Mouse (Mus musculus): ENCODE measurements around the gene Srpk2. TPM values are rescaled to one million over a fixed set of nuclear protein-coding genes. Genes with fewer than 3 reads are reported as not detected.

The Srpk2 gene
- polyA plus RNA-seq, 1 experiment from 2014 or later: 101 TPM

DNA sequence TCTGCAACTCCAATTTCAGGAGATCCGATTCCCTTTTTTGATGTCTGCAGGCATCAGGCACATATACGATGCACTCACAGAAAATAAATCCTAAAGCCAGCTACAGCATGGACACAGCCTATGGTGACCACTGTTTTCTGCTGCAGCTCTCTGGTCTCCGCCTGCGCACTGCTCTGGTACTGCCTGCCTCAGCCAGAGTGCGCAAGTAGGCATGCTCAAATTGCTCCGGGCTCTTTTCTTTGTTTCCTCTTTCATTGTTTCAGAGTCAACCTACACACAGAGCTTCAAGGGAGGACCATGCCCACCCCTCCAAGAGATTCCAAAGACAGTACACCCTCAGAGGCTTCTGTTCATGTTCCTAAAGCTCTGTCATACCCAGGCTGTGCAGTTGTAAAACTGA, 175.8 kb downstream of the Srpk2 start:
- peak; percentile 34 for ATAC-seq
- Histone ChIP-seq H3K4me3 (replicated peaks; ENCODE audit: low read length) (no peak overlapping the region), H3K27me3 (replicated peaks; ENCODE audit: control insufficient read depth, insufficient read depth, low read length) (no peaks in the 10 kb centered on the region), H3K9me3 (ENCODE audit: control insufficient read depth, low read length) (no peaks in the 10 kb centered on the region), H3K27ac (ENCODE audit: low read length) (no peak overlapping the region), H3K9ac (replicated peaks; ENCODE audit: low read depth, low read length) (no peak overlapping the region), H3K4me2 (ENCODE audit: low read length) (no peak overlapping the region), H3K4me1 (replicated peaks; ENCODE audit: control insufficient read depth, insufficient read depth, low read length) (no peaks in the 10 kb centered on the region), H3K36me3 (ENCODE audit: control insufficient read depth, insufficient read depth) (0 out of 2 replicates have a peak, but pooled peaks cover 4% of the 10 kb centered on the region)
- WGBS: 72% methylated on average over 6 of the region's 6 CpGs

DNA sequence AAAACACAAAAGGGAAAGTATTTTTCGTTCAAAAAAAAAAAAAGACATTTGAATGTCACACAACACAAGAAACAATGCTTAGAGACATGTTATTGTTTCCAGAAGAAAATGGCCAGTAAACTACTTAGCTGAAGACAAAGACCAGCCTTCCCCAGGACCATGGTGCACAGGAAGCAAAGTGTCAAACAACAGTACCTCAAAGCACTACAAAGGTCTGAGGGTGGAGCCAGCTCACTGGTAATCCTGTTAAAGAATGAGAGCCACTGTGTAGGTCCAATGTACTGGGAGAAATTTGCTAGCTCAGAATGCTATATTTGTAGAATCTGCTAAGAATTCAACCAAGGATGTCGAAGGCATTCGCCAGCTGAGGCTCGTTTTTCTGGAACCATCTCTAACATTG, 177.2 kb downstream of the Srpk2 start:
- peaks cover 9% of the 10 kb centered on the region for H3K36me3 ChIP-seq (ENCODE audit: control insufficient read depth, insufficient read depth)
- WGBS: 62% methylated on average over 4 of the region's 4 CpGs
- H3K27ac ChIP-seq (ENCODE audit: low read length): no peak overlapping the region

DNA sequence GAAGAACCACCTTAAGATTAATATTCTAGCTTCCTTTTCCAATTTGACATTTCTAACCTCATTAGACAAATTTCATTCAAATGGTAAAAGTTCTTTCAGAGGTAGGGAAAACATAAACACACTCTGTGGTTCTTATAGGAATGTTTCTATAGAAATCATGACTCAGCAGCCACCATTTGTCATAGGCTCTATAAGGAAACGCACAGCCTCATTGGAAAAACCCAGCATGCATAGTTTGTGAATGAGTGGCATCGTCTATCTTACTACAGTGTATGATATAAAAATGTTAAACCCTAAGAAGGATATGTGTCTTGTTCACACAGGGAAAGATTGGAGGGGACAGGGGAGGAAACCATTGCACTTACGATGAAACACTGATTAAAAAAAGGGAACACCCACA, 178.8 kb downstream of the Srpk2 start:
- H3K9ac ChIP-seq (replicated peaks; ENCODE audit: low read depth, low read length): no peak overlapping the region
- no peak for ATAC-seq
- H3K9me3 ChIP-seq (ENCODE audit: control insufficient read depth, low read length): no peaks in the 10 kb centered on the region
- H3K27me3 ChIP-seq (replicated peaks; ENCODE audit: control insufficient read depth, insufficient read depth, low read length): no peaks in the 10 kb centered on the region
- 92% methylated on average over 3 of the region's 3 CpGs for WGBS
- peaks cover 22% of the 10 kb centered on the region for H3K36me3 ChIP-seq (ENCODE audit: control insufficient read depth, insufficient read depth)
- H3K4me2 ChIP-seq (ENCODE audit: low read length): no peak overlapping the region
- H3K4me3 ChIP-seq (replicated peaks; ENCODE audit: low read length): no peak overlapping the region
- H3K27ac ChIP-seq (ENCODE audit: low read length): no peak overlapping the region
- no peaks in the 10 kb centered on the region for H3K4me1 ChIP-seq (replicated peaks; ENCODE audit: control insufficient read depth, insufficient read depth, low read length)

More for the DNA sequence above, 177.2 kb downstream of the Srpk2 start:
- Histone ChIP-seq H3K9me3 (ENCODE audit: control insufficient read depth, low read length) (no peaks in the 10 kb centered on the region), H3K27me3 (replicated peaks; ENCODE audit: control insufficient read depth, insufficient read depth, low read length) (no peaks in the 10 kb centered on the region), H3K4me1 (replicated peaks; ENCODE audit: control insufficient read depth, insufficient read depth, low read length) (no peaks in the 10 kb centered on the region), H3K4me2 (ENCODE audit: low read length) (no peak overlapping the region), H3K9ac (replicated peaks; ENCODE audit: low read depth, low read length) (no peak overlapping the region), H3K4me3 (replicated peaks; ENCODE audit: low read length) (no peak overlapping the region)
- ATAC-seq: no peak

DNA sequence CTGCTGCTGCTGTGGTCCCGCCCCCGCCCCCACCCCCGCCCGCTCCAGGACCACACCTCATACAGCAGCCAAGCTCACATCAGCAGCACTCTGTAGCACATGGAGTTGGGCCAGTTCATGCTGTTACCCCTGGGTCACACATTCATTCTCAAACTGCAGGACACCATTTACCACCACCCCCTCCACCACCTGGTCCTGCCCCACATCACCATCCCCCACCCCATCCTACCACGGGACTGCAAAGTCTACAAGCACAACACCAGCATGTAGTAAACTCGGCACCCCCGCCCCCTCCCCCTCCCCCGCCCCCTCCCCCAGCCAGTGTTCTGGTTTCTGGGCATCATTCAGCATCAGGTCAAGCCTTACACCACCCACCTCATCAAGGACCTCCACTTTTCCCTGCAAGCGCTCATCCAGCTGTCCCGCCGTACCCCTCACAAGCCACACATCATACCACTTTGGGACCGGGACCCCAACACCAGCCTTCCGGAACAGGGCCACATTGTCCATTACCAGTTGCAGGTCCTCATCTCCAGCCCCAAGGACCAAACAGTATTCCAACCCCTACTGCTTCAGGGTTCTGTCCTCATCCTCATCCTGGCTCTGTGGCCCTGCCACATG, 182.0 kb downstream of the Srpk2 start:
- peaks cover 44% of the 10 kb centered on the region for H3K36me3 ChIP-seq (ENCODE audit: control insufficient read depth, insufficient read depth)
- no peak overlapping the region for H3K9ac ChIP-seq (replicated peaks; ENCODE audit: low read depth, low read length)
- 0 out of 2 replicates have a peak overlapping the region, but pooled peaks have one; percentile 10 for H3K27ac ChIP-seq (ENCODE audit: low read length)
- no peak overlapping the region for H3K4me2 ChIP-seq (ENCODE audit: low read length)
- H3K27me3 ChIP-seq (replicated peaks; ENCODE audit: control insufficient read depth, insufficient read depth, low read length): no peaks in the 10 kb centered on the region
- H3K4me1 ChIP-seq (replicated peaks; ENCODE audit: control insufficient read depth, insufficient read depth, low read length): no peaks in the 10 kb centered on the region
- peak; percentile 39 for ATAC-seq
- no peaks in the 10 kb centered on the region for H3K9me3 ChIP-seq (ENCODE audit: control insufficient read depth, low read length)
- 82% methylated on average over 13 of the region's 13 CpGs for WGBS
- H3K4me3 ChIP-seq (replicated peaks; ENCODE audit: low read length): no peak overlapping the region

DNA sequence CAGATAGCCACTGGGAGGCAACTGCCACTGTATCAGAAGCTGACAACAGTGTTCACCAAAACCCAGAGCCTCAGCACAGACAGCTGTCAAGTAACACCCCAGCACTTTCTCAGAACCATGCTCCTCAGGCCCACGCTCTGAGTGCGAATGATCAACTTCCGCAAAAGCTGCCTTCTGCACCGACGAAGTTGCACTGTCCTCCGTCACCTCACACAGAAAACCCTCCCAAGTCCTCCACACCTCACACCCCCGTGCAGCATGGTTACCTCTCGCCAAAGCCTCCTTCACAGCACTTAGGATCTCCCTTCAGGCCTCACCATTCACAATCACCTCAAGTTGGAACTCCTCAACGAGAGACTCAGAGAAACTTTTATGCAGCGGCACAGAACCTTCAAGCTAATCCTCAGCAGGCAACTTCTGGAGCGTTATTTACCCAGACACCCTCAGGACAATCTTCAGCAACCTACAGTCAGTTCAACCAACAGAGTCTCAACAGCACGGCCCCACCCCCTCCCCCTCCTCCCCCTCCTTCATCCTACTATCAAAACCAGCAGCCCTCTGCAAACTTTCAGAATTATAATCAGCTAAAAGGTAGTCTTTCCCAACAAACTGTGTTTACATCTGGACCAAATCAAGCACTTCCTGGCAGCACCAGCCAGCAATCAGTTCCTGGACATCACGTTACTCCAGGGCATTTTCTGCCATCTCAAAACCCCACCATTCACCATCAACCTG, 182.7 kb downstream of the Srpk2 start:
- Histone ChIP-seq H3K4me1 (replicated peaks; ENCODE audit: control insufficient read depth, insufficient read depth, low read length) (no peaks in the 10 kb centered on the region), H3K36me3 (ENCODE audit: control insufficient read depth, insufficient read depth) (peaks cover 48% of the 10 kb centered on the region), H3K4me3 (replicated peaks; ENCODE audit: low read length) (no peak overlapping the region), H3K4me2 (ENCODE audit: low read length) (no peak overlapping the region), H3K9ac (replicated peaks; ENCODE audit: low read depth, low read length) (no peak overlapping the region), H3K27me3 (replicated peaks; ENCODE audit: control insufficient read depth, insufficient read depth, low read length) (no peaks in the 10 kb centered on the region), H3K9me3 (ENCODE audit: control insufficient read depth, low read length) (no peaks in the 10 kb centered on the region), H3K27ac (ENCODE audit: low read length) (no peak overlapping the region)
- no peak for ATAC-seq
- WGBS: 82% methylated on average over 13 of the region's 13 CpGs

DNA sequence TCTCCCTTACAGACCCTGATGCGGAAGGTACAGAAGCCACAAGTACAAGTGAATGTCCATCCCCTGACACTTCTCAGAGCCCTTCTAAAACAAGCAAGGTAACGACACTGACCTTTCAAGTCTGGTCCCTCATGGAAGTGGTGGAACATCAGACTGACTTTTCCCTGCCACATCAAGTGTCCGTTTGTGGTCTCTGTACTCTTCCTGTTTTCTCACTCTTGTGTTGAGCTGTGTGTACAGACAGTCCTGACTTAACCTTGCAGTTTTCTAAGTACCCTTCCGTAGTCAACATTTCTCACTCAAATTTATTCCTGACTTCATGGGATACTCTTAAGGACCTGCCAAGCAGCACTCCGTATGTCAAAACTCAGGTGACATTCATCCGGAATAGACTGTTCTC, 183.7 kb downstream of the Srpk2 start:
- Histone ChIP-seq H3K27ac (ENCODE audit: low read length) (no peak overlapping the region), H3K4me1 (replicated peaks; ENCODE audit: control insufficient read depth, insufficient read depth, low read length) (no peaks in the 10 kb centered on the region), H3K9me3 (ENCODE audit: control insufficient read depth, low read length) (no peaks in the 10 kb centered on the region), H3K4me2 (ENCODE audit: low read length) (no peak overlapping the region), H3K4me3 (replicated peaks; ENCODE audit: low read length) (no peak overlapping the region), H3K36me3 (ENCODE audit: control insufficient read depth, insufficient read depth) (peaks cover 52% of the 10 kb centered on the region), H3K9ac (replicated peaks; ENCODE audit: low read depth, low read length) (no peak overlapping the region), H3K27me3 (replicated peaks; ENCODE audit: control insufficient read depth, insufficient read depth, low read length) (no peaks in the 10 kb centered on the region)
- ATAC-seq: no peak
- WGBS: 94% methylated on average over 6 of the region's 6 CpGs

DNA sequence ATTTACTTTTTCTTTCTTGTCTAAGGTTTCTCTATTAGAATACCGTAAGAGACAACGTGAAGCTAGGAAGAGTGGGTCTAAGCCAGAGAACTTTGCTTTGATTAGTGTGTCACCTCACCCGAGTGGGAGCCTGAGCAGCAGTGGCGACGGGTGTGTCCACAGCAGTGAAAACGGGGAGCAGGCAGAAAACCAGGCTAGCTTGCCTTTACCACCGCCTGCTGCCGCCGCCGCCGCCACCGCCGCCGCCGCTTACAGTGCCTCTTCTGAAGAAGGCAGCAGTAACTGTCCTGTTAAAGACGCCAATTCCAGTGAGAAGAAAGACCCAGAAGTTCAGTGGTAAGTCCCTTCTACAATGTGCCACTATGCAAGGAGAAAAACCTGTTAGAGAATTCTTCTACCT, 185.2 kb downstream of the Srpk2 start:
- 92% methylated on average over 16 of the region's 16 CpGs for WGBS
- peaks cover 60% of the 10 kb centered on the region for H3K36me3 ChIP-seq (ENCODE audit: control insufficient read depth, insufficient read depth)
- H3K9ac ChIP-seq (replicated peaks; ENCODE audit: low read depth, low read length): no peak overlapping the region
- no peak overlapping the region for H3K27ac ChIP-seq (ENCODE audit: low read length)
- no peak overlapping the region for H3K4me2 ChIP-seq (ENCODE audit: low read length)
- H3K27me3 ChIP-seq (replicated peaks; ENCODE audit: control insufficient read depth, insufficient read depth, low read length): no peaks in the 10 kb centered on the region
- H3K9me3 ChIP-seq (ENCODE audit: control insufficient read depth, low read length): no peaks in the 10 kb centered on the region
- H3K4me1 ChIP-seq (replicated peaks; ENCODE audit: control insufficient read depth, insufficient read depth, low read length): no peaks in the 10 kb centered on the region
- ATAC-seq: no peak
- no peak overlapping the region for H3K4me3 ChIP-seq (replicated peaks; ENCODE audit: low read length)

DNA sequence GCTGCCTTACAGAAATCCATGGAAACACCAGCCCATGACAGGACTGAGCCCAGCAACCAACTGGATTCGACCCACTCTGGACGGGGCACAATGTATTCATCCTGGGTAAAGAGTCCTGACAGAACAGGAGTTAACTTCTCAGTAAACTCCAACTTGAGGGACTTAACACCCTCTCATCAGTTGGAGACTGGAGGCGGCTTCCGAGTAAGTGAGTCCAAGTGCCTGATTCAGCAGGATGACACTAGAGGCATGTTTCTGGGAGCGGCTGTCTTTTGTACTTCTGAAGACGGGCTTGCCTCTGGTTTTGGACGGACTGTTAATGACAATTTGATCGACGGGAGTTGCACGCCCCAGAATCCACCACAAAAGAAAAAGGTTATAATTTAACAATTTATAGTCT, 186.5 kb downstream of the Srpk2 start:
- 82% methylated on average over 10 of the region's 10 CpGs for WGBS
- no peaks in the 10 kb centered on the region for H3K9me3 ChIP-seq (ENCODE audit: control insufficient read depth, low read length)
- no peak overlapping the region for H3K4me2 ChIP-seq (ENCODE audit: low read length)
- no peak overlapping the region for H3K9ac ChIP-seq (replicated peaks; ENCODE audit: low read depth, low read length)
- no peaks in the 10 kb centered on the region for H3K4me1 ChIP-seq (replicated peaks; ENCODE audit: control insufficient read depth, insufficient read depth, low read length)
- no peak for ATAC-seq
- H3K4me3 ChIP-seq (replicated peaks; ENCODE audit: low read length): no peak overlapping the region
- no peak overlapping the region for H3K27ac ChIP-seq (ENCODE audit: low read length)
- H3K36me3 ChIP-seq (ENCODE audit: control insufficient read depth, insufficient read depth): peaks cover 70% of the 10 kb centered on the region
- no peaks in the 10 kb centered on the region for H3K27me3 ChIP-seq (replicated peaks; ENCODE audit: control insufficient read depth, insufficient read depth, low read length)

DNA sequence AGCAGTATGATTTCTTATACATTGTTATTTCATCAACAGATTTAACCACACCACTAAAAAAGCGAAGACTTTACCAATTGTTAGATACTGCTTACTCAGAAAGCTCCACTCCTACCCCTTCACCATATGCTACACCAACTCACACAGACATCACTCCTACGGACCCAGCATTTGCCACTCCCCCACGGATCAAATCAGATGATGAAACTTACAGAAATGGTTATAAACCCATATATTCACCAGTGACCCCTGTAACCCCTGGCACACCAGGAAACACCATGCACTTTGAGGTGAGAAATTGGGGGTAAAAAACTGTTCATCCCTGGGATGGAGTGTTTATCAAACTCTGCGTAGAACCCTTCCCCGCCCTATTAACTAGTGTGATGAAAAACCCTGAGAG, 187.5 kb downstream of the Srpk2 start:
- WGBS: 95% methylated on average over 5 of the region's 5 CpGs
- H3K9me3 ChIP-seq (ENCODE audit: control insufficient read depth, low read length): no peaks in the 10 kb centered on the region
- no peaks in the 10 kb centered on the region for H3K27me3 ChIP-seq (replicated peaks; ENCODE audit: control insufficient read depth, insufficient read depth, low read length)

More for the DNA sequence above, 187.5 kb downstream of the Srpk2 start:
- Histone ChIP-seq H3K9ac (replicated peaks; ENCODE audit: low read depth, low read length) (no peak overlapping the region), H3K4me1 (replicated peaks; ENCODE audit: control insufficient read depth, insufficient read depth, low read length) (no peaks in the 10 kb centered on the region), H3K4me3 (replicated peaks; ENCODE audit: low read length) (no peak overlapping the region), H3K36me3 (ENCODE audit: control insufficient read depth, insufficient read depth) (peaks cover 71% of the 10 kb centered on the region), H3K27ac (ENCODE audit: low read length) (no peak overlapping the region), H3K4me2 (ENCODE audit: low read length) (no peak overlapping the region)
- ATAC-seq: no peak
